Mouse (Mus musculus) embryonic facial prominence, embryonic 15.5 days (tissue): ENCODE results near the gene Rps4x. TPM values are rescaled to one million over a fixed set of nuclear protein-coding genes. Genes with fewer than 3 reads are reported as not detected.

Source experiments
- ATAC-seq: fragments of 200-750 bp; cut with Nextera tagmentation; 2 replicates; pipeline ENCODE4 v1.8.0; 2017; ENCODE audit warnings: low read depth, moderate TSS enrichment; ENCODE audit not compliant: insufficient number of reproducible peaks, low FRiP score, low TSS enrichment
- H3K27ac ChIP-seq: fragments of 300-500 bp; sonication (generic); replicated peaks from 2 replicates; pipeline ENCODE4 v1.5.1; 2015; ENCODE audit warnings: mild to moderate bottlenecking, inconsistent platforms
- H3K27me3 ChIP-seq: fragments of 300-500 bp; sonication (generic); 2 replicates; pipeline ENCODE4 v1.6.1; 2015; ENCODE audit warnings: inconsistent platforms
- H3K36me3 ChIP-seq: fragments of 300-500 bp; sonication (generic); 2 replicates; pipeline ENCODE4 v1.6.1; 2015; ENCODE audit warnings: mild to moderate bottlenecking, inconsistent platforms
- H3K4me1 ChIP-seq: fragments of 300-500 bp; sonication (generic); 2 replicates; pipeline ENCODE4 v1.6.1; 2015; ENCODE audit warnings: inconsistent platforms
- H3K4me2 ChIP-seq: fragments of 300-500 bp; sonication (generic); replicated peaks from 2 replicates; pipeline ENCODE4 v1.6.1; 2015; ENCODE audit warnings: mild to moderate bottlenecking, inconsistent platforms
- H3K4me3 ChIP-seq: fragments of 300-500 bp; sonication (generic); replicated peaks from 2 replicates; pipeline ENCODE4 v1.5.1; 2015; ENCODE audit warnings: mild to moderate bottlenecking, inconsistent platforms
- H3K9ac ChIP-seq: fragments of 300-500 bp; sonication (generic); 2 replicates; pipeline ENCODE4 v1.6.1; 2015; ENCODE audit warnings: inconsistent platforms
- H3K9me3 ChIP-seq: fragments of 300-500 bp; sonication (generic); replicated peaks from 2 replicates; pipeline ENCODE4 v1.6.1; 2016; ENCODE audit warnings: inconsistent platforms
- WGBS: fragments of 180-500 bp; shearing (Covaris S2); methylation state at CpG from one replicate; pipeline ENCODE4 v1.1.7; 2015; 5-methylcytosine and 5-hydroxymethylcytosine counted together
- polyA plus RNA-seq: library from polyadenylated mRNA; unstranded; fragments of >200 nt; fragmentation: Nextera tagmentation; extraction: Ambion mirVana; gene quantifications from 2 replicates; pipeline ENCODE4 v1.2.1, GENCODE M21; 2015

The Rps4x gene
- polyA plus RNA-seq, 1 experiment from 2014 or later, result 795 TPM

DNA sequence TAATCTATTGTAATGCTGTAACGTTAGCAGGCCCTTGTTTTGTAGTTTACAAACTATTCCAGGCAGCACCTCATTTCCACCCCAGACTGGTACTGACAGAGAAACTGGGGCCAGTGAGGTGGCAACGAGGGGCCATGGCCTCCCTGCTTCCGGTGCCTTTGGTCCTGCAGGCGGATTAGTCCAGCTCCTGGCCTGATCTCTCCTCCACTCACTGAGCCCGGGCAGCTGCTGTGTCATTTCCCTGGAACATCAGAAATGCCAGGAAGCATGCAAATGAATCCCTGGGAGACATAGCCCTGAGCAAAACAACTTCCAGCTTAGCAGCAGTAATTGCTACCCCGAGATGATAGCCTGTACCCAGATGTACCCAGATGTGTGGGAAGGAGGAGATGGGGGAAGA lies 22.2 kb downstream of the Rps4x start:
- no peaks in the 10 kb centered on the region for H3K4me1 ChIP-seq
- H3K4me3 ChIP-seq, result no peak overlapping the region
- no peaks in the 10 kb centered on the region for H3K36me3 ChIP-seq
- no peaks in the 10 kb centered on the region; the same call in 1 of the 2 replicates for H3K27me3 ChIP-seq
- WGBS, result 18% methylated on average over 6 of the region's 6 CpGs
- no peaks in the 10 kb centered on the region for H3K9me3 ChIP-seq
- no peak for ATAC-seq
- H3K4me2 ChIP-seq, result no peak overlapping the region
- no peak overlapping the region for H3K27ac ChIP-seq
- no peak overlapping the region for H3K9ac ChIP-seq

DNA sequence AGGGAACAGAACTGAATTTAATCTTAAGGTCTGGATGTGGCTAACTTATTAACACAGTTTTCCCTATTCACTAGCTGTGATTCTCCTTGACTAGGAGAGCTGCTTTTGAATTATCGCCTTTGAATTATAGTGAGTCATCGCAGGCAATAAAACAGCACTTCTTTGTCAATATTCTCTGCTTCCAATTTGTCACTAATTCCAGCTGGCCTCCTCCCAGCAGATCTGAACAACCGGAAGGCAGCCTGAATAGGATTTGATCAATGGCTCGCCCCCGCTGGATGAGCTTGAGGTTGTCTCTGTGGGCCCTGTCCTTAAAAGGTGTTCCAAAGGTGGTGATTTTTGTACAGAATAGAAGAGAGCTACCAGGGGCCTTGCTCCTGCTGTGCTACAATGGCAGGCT lies 22.7 kb downstream of the Rps4x start:
- Histone ChIP-seq H3K4me3 (no peak overlapping the region), H3K9ac (no peak overlapping the region), H3K9me3 (no peaks in the 10 kb centered on the region), H3K36me3 (no peaks in the 10 kb centered on the region), H3K27me3 (no peaks in the 10 kb centered on the region; the same call in 1 of the 2 replicates), H3K4me2 (no peak overlapping the region), H3K27ac (no peak overlapping the region), H3K4me1 (no peaks in the 10 kb centered on the region)
- WGBS, result 32% methylated on average over 5 of the region's 5 CpGs
- ATAC-seq, result no peak

DNA sequence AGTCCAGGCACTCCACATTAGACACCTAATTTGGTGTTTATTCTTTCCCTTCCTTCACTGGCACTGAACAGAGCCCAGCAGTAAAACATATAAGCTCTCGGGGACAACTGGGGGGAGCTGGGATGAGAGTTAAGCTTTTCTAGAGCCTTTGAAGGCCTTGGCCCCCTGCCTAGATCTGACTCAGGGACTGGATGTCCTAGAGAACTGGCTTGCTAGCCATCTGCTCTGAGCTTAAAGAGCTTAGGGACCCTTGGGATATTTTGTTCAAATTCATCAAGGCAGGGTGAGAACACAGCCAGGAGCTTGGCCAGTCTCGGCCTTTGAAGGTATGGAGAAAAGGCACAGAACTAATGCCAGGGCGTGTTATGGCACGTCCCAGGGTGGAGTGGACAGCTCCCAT lies 25.7 kb downstream of the Rps4x start:
- no peaks in the 10 kb centered on the region; the same call in 1 of the 2 replicates for H3K27me3 ChIP-seq
- ATAC-seq, result no peak
- WGBS, result 73% methylated on average over 4 of the region's 4 CpGs

DNA sequence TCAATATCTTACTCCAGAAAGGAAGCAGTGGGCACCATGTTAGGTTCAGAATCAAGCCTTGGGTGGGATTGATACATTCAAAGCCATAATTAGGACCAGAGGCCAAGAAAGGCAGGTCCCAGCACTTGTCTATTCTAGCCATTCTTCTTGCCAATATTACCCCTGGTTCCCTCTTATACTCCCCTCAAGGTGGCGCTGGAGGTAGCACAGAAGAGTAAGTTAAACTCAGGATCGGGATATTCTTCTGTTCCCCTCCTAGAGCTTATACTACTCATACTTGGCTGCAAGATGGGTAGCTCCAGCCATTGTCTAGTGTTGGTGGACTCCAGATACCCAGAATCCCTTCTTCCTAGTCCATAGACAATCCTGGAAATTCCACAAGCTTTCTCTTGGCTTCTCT lies 26.1 kb downstream of the Rps4x start:
- WGBS, result 44% methylated on average over 2 of the region's 2 CpGs
- H3K27ac ChIP-seq, result no peak overlapping the region
- no peaks in the 10 kb centered on the region for H3K4me1 ChIP-seq
- H3K27me3 ChIP-seq, result no peaks in the 10 kb centered on the region; the same call in 1 of the 2 replicates
- H3K36me3 ChIP-seq, result no peaks in the 10 kb centered on the region
- no peak overlapping the region for H3K4me2 ChIP-seq
- no peak overlapping the region for H3K4me3 ChIP-seq
- ATAC-seq, result no peak
- no peak overlapping the region for H3K9ac ChIP-seq
- no peaks in the 10 kb centered on the region for H3K9me3 ChIP-seq

More for the DNA sequence above, 25.7 kb downstream of the Rps4x start:
- Histone ChIP-seq H3K9me3 (no peaks in the 10 kb centered on the region), H3K27ac (no peak overlapping the region), H3K4me1 (no peaks in the 10 kb centered on the region), H3K4me2 (no peak overlapping the region), H3K36me3 (no peaks in the 10 kb centered on the region), H3K4me3 (no peak overlapping the region), H3K9ac (no peak overlapping the region)

DNA sequence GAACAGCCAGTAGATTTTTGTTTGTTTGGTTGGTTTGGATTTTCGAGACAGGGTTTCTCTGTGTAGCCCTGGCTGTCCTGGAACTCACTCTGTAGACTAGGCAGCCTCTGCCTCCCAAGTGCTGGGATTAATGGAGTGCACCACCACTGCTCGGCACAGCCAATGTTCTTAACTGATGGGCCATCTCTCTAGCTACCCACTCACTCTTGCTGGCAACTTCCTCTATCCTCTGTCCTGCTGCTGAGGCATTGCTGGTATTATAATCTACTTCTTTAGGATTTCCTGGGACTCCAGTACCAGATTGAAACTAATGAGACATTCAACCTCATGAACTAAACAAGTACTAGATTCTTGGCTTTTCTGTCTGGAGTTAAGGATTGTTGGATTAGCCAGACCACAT lies 28.7 kb downstream of the Rps4x start:
- Histone ChIP-seq H3K9ac (no peak overlapping the region), H3K36me3 (no peaks in the 10 kb centered on the region), H3K4me1 (no peaks in the 10 kb centered on the region), H3K27me3 (no peaks in the 10 kb centered on the region; the same call in 1 of the 2 replicates), H3K4me3 (no peak overlapping the region), H3K4me2 (no peak overlapping the region), H3K9me3 (no peaks in the 10 kb centered on the region), H3K27ac (no peak overlapping the region)
- 61% methylated on average over 2 of the region's 2 CpGs for WGBS
- no peak for ATAC-seq

DNA sequence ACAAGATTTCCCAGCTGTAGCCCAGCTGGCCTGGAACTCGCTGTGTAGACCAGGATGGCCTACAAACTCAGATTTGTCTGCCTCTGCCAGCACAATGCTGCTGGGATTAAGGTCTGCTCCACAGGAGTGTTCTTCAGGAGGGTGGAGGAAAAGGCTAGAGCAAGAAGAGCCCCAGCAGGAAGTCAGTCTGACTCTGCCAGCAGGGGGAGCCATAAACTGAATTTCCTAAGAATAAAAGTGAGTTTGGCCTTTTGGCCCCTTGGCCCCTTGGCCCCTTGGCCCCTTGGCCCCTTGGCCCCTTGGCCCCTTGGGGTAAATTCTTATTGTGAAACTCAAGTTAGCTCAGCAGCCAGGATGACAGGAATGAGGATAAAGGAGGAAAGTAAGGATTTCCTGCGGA lies 29.4 kb downstream of the Rps4x start:
- H3K4me1 ChIP-seq, result no peaks in the 10 kb centered on the region
- H3K4me3 ChIP-seq, result no peak overlapping the region
- 33% methylated on average over 2 of the region's 2 CpGs for WGBS
- H3K27ac ChIP-seq, result no peak overlapping the region
- no peak for ATAC-seq
- H3K4me2 ChIP-seq, result no peak overlapping the region
- no peaks in the 10 kb centered on the region for H3K9me3 ChIP-seq
- no peak overlapping the region for H3K9ac ChIP-seq
- no peaks in the 10 kb centered on the region; the same call in 1 of the 2 replicates for H3K27me3 ChIP-seq
- no peaks in the 10 kb centered on the region for H3K36me3 ChIP-seq

DNA sequence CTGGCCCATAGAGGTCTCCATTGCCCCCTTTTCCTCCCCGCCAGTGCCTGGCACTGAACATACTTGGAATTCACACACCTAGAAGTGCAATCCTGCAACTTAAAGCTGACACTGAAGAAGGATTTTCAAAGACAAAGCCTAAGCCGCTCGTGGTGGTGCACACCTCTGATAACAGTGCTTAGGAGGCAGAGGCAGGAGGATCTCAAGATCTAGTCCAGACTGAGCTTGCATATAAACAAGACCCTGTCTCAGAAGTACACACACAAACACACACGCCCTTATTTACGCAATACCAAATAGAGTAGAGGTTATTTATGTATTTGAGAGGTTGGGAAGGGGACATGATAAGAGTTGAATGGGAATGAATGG lies 31.8 kb downstream of the Rps4x start:
- H3K9ac ChIP-seq, result no peak overlapping the region

DNA sequence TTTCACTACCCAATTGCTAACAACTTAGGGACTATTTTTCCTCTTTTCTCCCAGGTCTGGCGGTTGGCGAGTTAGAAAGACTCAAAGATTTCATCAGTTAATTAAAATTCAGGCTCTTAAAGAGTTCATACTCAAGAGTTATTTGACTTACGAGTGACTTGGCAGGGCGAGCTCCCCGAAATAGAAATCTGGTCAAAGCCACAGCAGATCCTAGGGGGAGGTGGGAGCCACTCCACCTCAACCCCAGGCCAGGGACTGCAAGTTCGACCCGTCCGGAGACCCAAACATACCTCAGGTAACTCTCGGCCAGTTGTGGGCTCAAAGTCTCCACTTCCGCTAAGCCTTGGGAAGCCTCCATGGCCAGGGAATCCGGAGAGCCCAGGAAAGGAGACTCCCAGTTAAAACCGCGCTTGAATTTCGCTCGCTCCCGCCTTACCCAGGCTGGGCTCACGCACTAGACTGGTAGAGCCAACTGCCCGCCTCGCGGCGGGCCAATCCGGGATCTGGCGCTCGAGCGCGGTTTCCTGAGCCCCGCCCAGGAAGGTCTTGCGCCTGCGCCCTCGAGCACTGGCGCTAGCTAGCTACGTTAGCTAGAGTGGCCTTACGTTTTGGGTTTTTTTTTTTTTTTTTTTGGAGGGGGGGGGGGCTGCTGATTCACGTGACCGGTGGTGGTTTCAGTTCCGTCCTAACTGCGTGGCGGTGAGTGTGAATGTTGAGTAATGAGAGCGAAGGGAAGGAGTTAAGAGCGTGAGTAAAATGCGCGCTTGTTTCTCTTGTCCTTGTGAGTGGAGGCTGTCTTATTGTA lies 32.4 kb downstream of the Rps4x start, which contains the start of gene Ercc6l:
TSS of gene Ercc6l (minus strand) at position 474 of the 805 bp plus-strand sequence.
- peak; percentile 97 for ATAC-seq
- H3K9me3 ChIP-seq, result no peaks in the 10 kb centered on the region
- no peaks in the 10 kb centered on the region for H3K4me1 ChIP-seq
- H3K36me3 ChIP-seq, result no peaks in the 10 kb centered on the region
- no peaks in the 10 kb centered on the region for H3K27me3 ChIP-seq
- peak within 1 kb of the TSS; percentile 43 for H3K4me2 ChIP-seq
- peak within 1 kb of the TSS; percentile 76 for H3K27ac ChIP-seq
- H3K9ac ChIP-seq, result peak within 1 kb of the TSS; percentile 26; the same call in 1 of the 2 replicates
- peak within 1 kb of the TSS; percentile 55 for H3K4me3 ChIP-seq
- 11% methylated on average over 42 of the region's 42 CpGs for WGBS

More for the DNA sequence above, 31.8 kb downstream of the Rps4x start:
- WGBS, result 47% methylated on average over 5 of the region's 5 CpGs
- no peaks in the 10 kb centered on the region for H3K4me1 ChIP-seq
- peak overlapping the region; percentile 55 for H3K4me3 ChIP-seq
- no peaks in the 10 kb centered on the region for H3K27me3 ChIP-seq
- ATAC-seq, result no peak
- peak overlapping the region; percentile 40 for H3K4me2 ChIP-seq
- H3K9me3 ChIP-seq, result no peaks in the 10 kb centered on the region
- peak overlapping the region; percentile 76 for H3K27ac ChIP-seq
- H3K36me3 ChIP-seq, result no peaks in the 10 kb centered on the region

DNA sequence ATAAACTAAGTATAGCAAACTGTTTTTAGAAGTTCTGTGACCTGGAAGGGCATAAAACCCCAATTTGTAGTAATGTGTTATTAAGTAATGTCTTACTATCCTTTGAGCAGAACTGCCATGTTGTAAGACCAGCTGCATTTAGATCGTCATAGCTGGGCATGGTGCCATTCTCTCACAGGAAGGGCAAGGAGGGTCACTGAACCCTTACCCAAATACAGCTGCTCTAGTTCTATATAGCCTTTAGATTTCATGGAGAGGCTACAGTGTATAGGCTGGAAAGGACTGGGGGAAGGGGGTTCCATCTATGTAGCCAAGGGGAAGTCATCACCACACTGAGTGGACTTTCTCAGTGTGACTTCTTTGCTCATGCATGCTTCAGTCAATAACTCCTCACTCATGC lies 48.0 kb downstream of the Rps4x start:
- ATAC-seq, result no peak
- Histone ChIP-seq H3K9ac (no peak overlapping the region), H3K9me3 (no peaks in the 10 kb centered on the region), H3K4me3 (no peak overlapping the region), H3K36me3 (0 out of 2 replicates have a peak, but pooled peaks cover 9% of the 10 kb centered on the region), H3K4me1 (no peaks in the 10 kb centered on the region), H3K4me2 (no peak overlapping the region), H3K27ac (no peak overlapping the region), H3K27me3 (no peaks in the 10 kb centered on the region)
- WGBS, result 75% methylated on average over 1 of the region's 1 CpGs

Other genes starting within 250 kb of the Rps4x start
- 1.1 and 2.2 TPM in 2 replicates for gene Rtl5, start 118.1 kb downstream of the Rps4x start, polyA plus RNA-seq
- gene Pin4, start 69.9 kb downstream of the Rps4x start, polyA plus RNA-seq, result 52.0 and 63.4 TPM in 2 replicates
- 8.6 and 8.8 TPM in 2 replicates for gene Ercc6l, start 32.3 kb downstream of the Rps4x start, polyA plus RNA-seq
- 15.2 and 17.5 TPM in 2 replicates for gene Cited1, start 62.8 kb upstream of the Rps4x start, polyA plus RNA-seq